Mouse (Mus musculus) ES-E14 (cell line): ENCODE results near the gene Fat4. TPM values are rescaled to one million over a fixed set of nuclear protein-coding genes. Genes with fewer than 3 reads are reported as not detected.

Experiments
- DNase-seq: peaks from one replicate; pipeline ENCODE4 v3.0.0-alpha.2; 2013; ENCODE audit warnings: low read depth, low spot score
- H3K27ac ChIP-seq: 2 replicates; pipeline ENCODE4 v1.5.1; 2012; ENCODE audit warnings: low read depth, mild to moderate bottlenecking, low read length, moderate library complexity, mixed read lengths; ENCODE audit not compliant: poor library complexity, insufficient read depth, severe bottlenecking
- H3K36me3 ChIP-seq: 2 replicates; pipeline ENCODE4 v1.6.1; 2012; ENCODE audit warnings: mild to moderate bottlenecking, low read length, moderate library complexity, mixed read lengths; ENCODE audit not compliant: control insufficient read depth, poor library complexity, insufficient read depth, severe bottlenecking
- H3K4me1 ChIP-seq, 2 experiments: fragments of 150-350 bp in 1 of 2; sonication (generic) in 1 of 2; 2 replicates each; pipeline ENCODE4 v1.6.1; 2012; ENCODE audit warnings: low read length in 2 of 2, mild to moderate bottlenecking in 1 of 2, mixed read lengths in 1 of 2; ENCODE audit not compliant: control insufficient read depth in 2 of 2, insufficient read depth in 2 of 2, poor library complexity in 1 of 2
- H3K4me3 ChIP-seq, 2 experiments: fragments of 150-350 bp in 1 of 2; sonication (generic) in 1 of 2; 2 replicates each; pipeline ENCODE4 v1.5.1; 2012; ENCODE audit warnings: low read length in 2 of 2, low read depth in 1 of 2, mild to moderate bottlenecking in 1 of 2, mixed read lengths in 1 of 2; ENCODE audit not compliant: insufficient read depth in 1 of 2, poor library complexity in 1 of 2, severe bottlenecking in 1 of 2
- H3K9ac ChIP-seq: 2 replicates; pipeline ENCODE4 v1.6.1; 2012; ENCODE audit warnings: low read depth, mild to moderate bottlenecking, low read length, mixed read lengths; ENCODE audit not compliant: poor library complexity, insufficient read depth, severe bottlenecking
- H3K9me3 ChIP-seq: fragments of 150-350 bp; sonication (generic); 2 replicates; pipeline ENCODE4 v1.6.1; 2012; ENCODE audit warnings: low read depth, mild to moderate bottlenecking, low read length; ENCODE audit not compliant: control insufficient read depth, insufficient read depth
- CHD2 ChIP-seq: IDR thresholded peaks from 2 replicates; pipeline ENCODE4 v1.6.1; 2014; ENCODE audit warnings: mild to moderate bottlenecking, low read depth, low read length, inconsistent platforms
- HCFC1 ChIP-seq: IDR thresholded peaks from 2 replicates; pipeline ENCODE4 v1.6.1; 2012; ENCODE audit warnings: low read length, inconsistent platforms, borderline replicate concordance; ENCODE audit not compliant: insufficient read depth
- MAFK ChIP-seq: IDR thresholded peaks from 2 replicates; pipeline ENCODE4 v1.6.1; 2014; ENCODE audit warnings: mild to moderate bottlenecking, low read depth, low read length, inconsistent platforms; ENCODE audit not compliant: insufficient read depth
- ZC3H11A ChIP-seq: IDR thresholded peaks from 2 replicates; pipeline ENCODE4 v1.6.1; 2012; ENCODE audit warnings: low read depth, mild to moderate bottlenecking, inconsistent platforms, low read length, borderline replicate concordance
- ZNF384 ChIP-seq: IDR thresholded peaks from 2 replicates; pipeline ENCODE4 v1.6.1; 2012; ENCODE audit warnings: low read depth, low read length, inconsistent platforms
- in situ Hi-C, 2 experiments: fragments of 600-800 bp; cut with MboI; formaldehyde crosslinking; loops; one replicate each; pipeline ENCODE4 v1.15.1; 2025; ENCODE audit warnings: low sequenced_read_pairs in 2 of 2, inconsistent platforms in 1 of 2; ENCODE audit not compliant: unreplicated experiment in 2 of 2
- total RNA-seq: library from RNA; depleted of rRNA; stranded (reverse); fragments of 300-350 nt; gene quantifications from 2 replicates; pipeline ENCODE4 v1.2.3, GENCODE M21; 2012

Fat4 gene
- total RNA-seq, 1 experiment, result 0.94 TPM

- Histone ChIP-seq H3K36me3 (no peaks in the 10 kb centered on the region), H3K4me1 (no peaks in the 10 kb centered on the region), H3K4me3 (no peak overlapping the region), H3K27ac (no peak overlapping the region), H3K9ac (no peak overlapping the region), H3K9me3 (no peaks in the 10 kb centered on the region)
- TF ChIP-seq HCFC1 (no peak), CHD2 (no peak), MAFK (no peak), ZC3H11A (no peak), ZNF384 (no peak)
- in situ Hi-C loops, result loop anchor here (25.0 kb wide), 3 partner anchors 836 to 1511 kb away; no protein-coding TSS in a partner anchor
- no peak for DNase-seq
Observed at GRCm38 (mm10) chr3:38875872-38876271, 10.9 kb upstream of the Fat4 start.

GRCm38 (mm10) chr3:38876706-38877105 is 10.0 kb upstream of the Fat4 start:
- Histone ChIP-seq H3K4me1 (no peaks in the 10 kb centered on the region), H3K36me3 (no peaks in the 10 kb centered on the region), H3K9me3 (no peaks in the 10 kb centered on the region), H3K27ac (no peak overlapping the region), H3K9ac (no peak overlapping the region), H3K4me3 (no peak overlapping the region)
- in situ Hi-C loops, result loop anchor here (25.0 kb wide), 3 partner anchors 836 to 1511 kb away; no protein-coding TSS in a partner anchor
- no peak for DNase-seq
- no peak for TF ChIP-seq ZNF384

GRCm38 (mm10) chr3:38882778-38883177 is 4.0 kb upstream of the Fat4 start:
- Histone ChIP-seq H3K36me3 (no peaks in the 10 kb centered on the region), H3K4me3 (no peak overlapping the region), H3K9me3 (no peaks in the 10 kb centered on the region), H3K27ac (no peak overlapping the region), H3K4me1 (peaks cover 0 to 4% of the 10 kb centered on the region in 2 experiments; a peak in 1 of 4 replicates), H3K9ac (no peak overlapping the region)
- in situ Hi-C loops, result loop anchor here (10.0 to 25.0 kb wide), 4 partner anchors 822 to 1505 kb away; no protein-coding TSS in a partner anchor
- TF ChIP-seq MAFK, result no peak
- TF ChIP-seq HCFC1, result no peak
- TF ChIP-seq ZC3H11A, result no peak
- DNase-seq, result no peak

DNA sequence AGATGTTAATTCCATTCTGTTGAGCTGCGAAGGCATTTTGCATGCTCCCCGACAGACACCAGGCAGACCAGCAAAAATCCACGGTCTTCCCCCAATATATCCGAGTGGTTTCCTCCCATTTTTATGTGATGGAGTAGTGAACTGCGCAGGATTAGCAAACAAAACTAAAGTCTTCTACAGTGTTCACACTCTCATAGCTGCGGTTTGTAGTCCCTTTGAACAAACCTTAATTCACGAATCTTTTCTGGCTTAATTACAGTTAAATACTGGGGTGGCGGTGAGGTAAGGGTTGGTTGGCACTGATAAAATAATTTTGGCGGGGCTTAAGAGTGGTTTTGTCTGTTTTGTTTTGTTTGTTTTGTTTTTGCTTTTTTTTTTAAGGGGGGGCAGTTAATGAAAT is 3.1 kb upstream of the Fat4 start:
- H3K27ac ChIP-seq, result no peak overlapping the region
- H3K36me3 ChIP-seq, result no peaks in the 10 kb centered on the region
- peaks cover 0 to 4% of the 10 kb centered on the region in 2 experiments; a peak in 1 of 4 replicates for H3K4me1 ChIP-seq
- DNase-seq, result no peak
- in situ Hi-C loops, result loop anchor here (10.0 to 25.0 kb wide), 4 partner anchors 821 to 1504 kb away; no protein-coding TSS in a partner anchor
- TF ChIP-seq CHD2 (no peak), MAFK (no peak), ZNF384 (no peak), HCFC1 (no peak), ZC3H11A (no peak)
- H3K9me3 ChIP-seq, result no peaks in the 10 kb centered on the region
- H3K9ac ChIP-seq, result no peak overlapping the region
- no peak overlapping the region for H3K4me3 ChIP-seq

- Histone ChIP-seq H3K9ac (no peak overlapping the region), H3K4me1 (peaks cover 0 to 4% of the 10 kb centered on the region in 2 experiments; a peak in 1 of 4 replicates), H3K27ac (no peak overlapping the region), H3K9me3 (no peaks in the 10 kb centered on the region), H3K4me3 (no peak overlapping the region), H3K36me3 (no peaks in the 10 kb centered on the region)
- no peak for TF ChIP-seq ZNF384
- no peak for TF ChIP-seq HCFC1
- TF ChIP-seq MAFK, result no peak
- no peak for TF ChIP-seq CHD2
- peak; percentile 50; the same call in 1 of the 2 replicates for TF ChIP-seq ZC3H11A
- in situ Hi-C loops, result loop anchor here (10.0 to 25.0 kb wide), 4 partner anchors 821 to 1503 kb away; no protein-coding TSS in a partner anchor
- no peak for DNase-seq
Observed at GRCm38 (mm10) chr3:38884276-38884675, 2.5 kb upstream of the Fat4 start.
